Mouse (Mus musculus): ENCODE measurements at regions not wholly inside any gene's neighbourhood (a gene's known extent, or its start where the extent isn't known, plus 50 kb on each side); places are given as distances from the start of the nearest gene placed in this dataset.
A peak's percentile ranks its signal among the peaks of the same experiment; 100 is the strongest.

GRCm38 (mm10) chrX:33416321-33416720 is 103.1 kb downstream of the Btbd35f12 start:
- DNase-seq: peak; percentile 25 to 51
